ENCODE assay signal across 8 mouse cellular contexts in genomic region chr6:83439119-83439767, GRCm38 (mm10). TPM values are rescaled to one million over a fixed set of nuclear protein-coding genes. Genes with fewer than 3 reads are reported as not detected.
A peak's percentile ranks its signal among the peaks of the same experiment; 100 is the strongest.
DNase-seq lines count a peak whose midpoint lies in the region; ATAC-seq and TF ChIP-seq lines count a peak whose summit lies in the region.
"Had no signal": no experiment of that assay in that cellular context is flagged by ENCODE, and none has a peak within 500 bp of the region (broad histone marks: within the 10 kb centered on the region; RNA-seq: fewer than 3 reads in every experiment).

No protein-coding gene starts in this region.

- no peaks in the 10 kb centered on the region for H3K27me3 ChIP-seq in lung, embryonic 16.5 days (ENCODE audit: control insufficient read depth, insufficient read depth, low read depth, low read length)
- no peaks in the 10 kb centered on the region for H3K27me3 ChIP-seq in forebrain, embryonic 14.5 days (replicated peaks; ENCODE audit: control insufficient read depth, insufficient read depth, low read length)
- no peaks in the 10 kb centered on the region for H3K27me3 ChIP-seq in small intestine, adult 2 months (ENCODE audit: control insufficient read depth, insufficient read depth, low read length)

- intact Hi-C loops in left cerebral cortex, postnatal 25 days (cut with DNase I): no loop called here

- H3K4me3 ChIP-seq in lung, embryonic 16.5 days (ENCODE audit: low read length): no peak overlapping the region
- H3K4me3 ChIP-seq in forebrain, embryonic 14.5 days (ENCODE audit: low read depth, low read length): peak overlapping the region; percentile 74
- peak overlapping the region; percentile 84; the same call in 1 of the 2 replicates for H3K4me3 ChIP-seq in small intestine, adult 2 months (ENCODE audit: low read depth, low read length)

- TF ChIP-seq CTCF in small intestine, adult 2 months (IDR thresholded peaks at IDR 0.05; ENCODE audit: extremely low read depth, insufficient read length, insufficient replicate concordance, low read depth, low read length): no peak

- ATAC-seq in lung, embryonic 16.5 days (ENCODE audit: low read depth): no peak
- no peak for ATAC-seq in forebrain, embryonic 14.5 days

- peak overlapping the region; percentile 7; the same call in 1 of the 2 replicates for H3K9ac ChIP-seq in lung, embryonic 16.5 days (ENCODE audit: low read length)
- peak overlapping the region; percentile 91 for H3K9ac ChIP-seq in forebrain, embryonic 14.5 days (ENCODE audit: low read length)

- H3K36me3 ChIP-seq in lung, embryonic 16.5 days (ENCODE audit: control insufficient read depth, insufficient read depth, low read length): peaks cover 2% of the 10 kb centered on the region; the same call in 1 of the 2 replicates
- peaks cover 24% of the 10 kb centered on the region for H3K36me3 ChIP-seq in forebrain, embryonic 14.5 days (ENCODE audit: control insufficient read depth, insufficient read depth, low read length)
- H3K36me3 ChIP-seq in small intestine, adult 2 months (ENCODE audit: control insufficient read depth, insufficient read depth, low read length): peaks cover 15% of the 10 kb centered on the region

- DNase-seq in lung, adult 18-20 months: no peak
- no peak for DNase-seq in forebrain, embryonic 14.5 days (ENCODE audit: low spot score)
- peak; percentile 40 to 78 for DNase-seq in left cerebral cortex, postnatal 25 days (ENCODE audit: low spot score in 2 of 2)
- no peak for DNase-seq in adrenal gland, postnatal 4 days (ENCODE audit: low spot score in 2 of 2)
- DNase-seq in lung, postnatal 25 days (ENCODE audit: low spot score): no peak

- 73% methylated on average over 13 of the region's 13 CpGs for WGBS in lung, embryonic 16.5 days
- 70% methylated on average over 13 of the region's 13 CpGs for WGBS in forebrain, embryonic 14.5 days
- WGBS in small intestine, adult 2 months: 84% methylated on average over 13 of the region's 13 CpGs

- H3K4me2 ChIP-seq in lung, embryonic 16.5 days (ENCODE audit: low read depth, low read length): peak overlapping the region; percentile 82; the same call in 1 of the 2 replicates
- peak overlapping the region; percentile 75 for H3K4me2 ChIP-seq in forebrain, embryonic 14.5 days (ENCODE audit: low read length)

- H3K4me1 ChIP-seq in lung, embryonic 16.5 days (replicated peaks; ENCODE audit: control insufficient read depth, insufficient read depth, low read length): peaks cover 57% of the 10 kb centered on the region
- peaks cover 74% of the 10 kb centered on the region for H3K4me1 ChIP-seq in forebrain, embryonic 14.5 days (ENCODE audit: control insufficient read depth, insufficient read depth, low read length)
- H3K4me1 ChIP-seq in small intestine, adult 2 months (ENCODE audit: control insufficient read depth, insufficient read depth, insufficient read length, low read length): peaks cover 37% of the 10 kb centered on the region

- H3K27ac ChIP-seq in lung, embryonic 16.5 days (ENCODE audit: low read length): no peak overlapping the region
- H3K27ac ChIP-seq in forebrain, embryonic 14.5 days (ENCODE audit: low read depth, low read length): peak overlapping the region; percentile 17; the same call in 1 of the 2 replicates
- H3K27ac ChIP-seq in small intestine, adult 2 months (ENCODE audit: insufficient read depth, low read depth, low read length): no peak overlapping the region
- H3K27ac ChIP-seq: liver, embryonic 14.5 days had no signal

- no peak for TF ChIP-seq POLR2A in small intestine, adult 2 months (IDR thresholded peaks at IDR 0.05; ENCODE audit: low read depth, low read length)

- H3K9me3 ChIP-seq in lung, embryonic 16.5 days (ENCODE audit: control insufficient read depth, low read length): no peaks in the 10 kb centered on the region
- H3K9me3 ChIP-seq in forebrain, embryonic 14.5 days (replicated peaks; ENCODE audit: control insufficient read depth, low read length): no peaks in the 10 kb centered on the region

RNA-seq across cellular contexts. Expression of gene Tet3, which starts 19.6 kb away (rescaled TPM):
- polyA plus RNA-seq in lung, embryonic 16.5 days (2015; fragmentation: Nextera tagmentation; extraction: Ambion mirVana): 43.8 and 47.1 TPM in 2 replicates
- 34.9 and 49.5 TPM in 2 replicates for polyA plus RNA-seq in forebrain, embryonic 14.5 days (2014; fragmentation: Nextera tagmentation; extraction: Ambion mirVana)
- total RNA-seq in left cerebral cortex, postnatal 25 days (2021): 10 to 100 TPM; 86.4 to 87.3 TPM
- 9.0 and 15.4 TPM in 2 replicates for polyA plus RNA-seq in small intestine, adult 2 months (2012; rRNA removed)
- total RNA-seq in adrenal gland, postnatal 4 days (2021): 10 to 100 TPM; 79.0 to 79.5 TPM

Comparison
In these comparisons a context has a peak if more than half of its experiments do, and no peak if none do; other contexts are left out.
1. DNase-seq: peak in left cerebral cortex, postnatal 25 days (2 of 2); none in lung, adult 18-20 months (0 of 2), forebrain, embryonic 14.5 days (single experiment), adrenal gland, postnatal 4 days (0 of 2) and lung, postnatal 25 days (single experiment).